9 mouse cellular contexts compared by ENCODE assay signal in genomic region chr2:37569888-37570287, GRCm38 (mm10). TPM values are rescaled to one million over a fixed set of nuclear protein-coding genes. Genes with fewer than 3 reads are reported as not detected.
DNase-seq lines count a peak whose midpoint lies in the region; ATAC-seq and TF ChIP-seq lines count a peak whose summit lies in the region.
"Had no signal": no experiment of that assay in that cellular context is flagged by ENCODE, and none has a peak within 500 bp of the region (broad histone marks: within the 10 kb centered on the region; RNA-seq: fewer than 3 reads in every experiment).

No protein-coding gene starts in this region.

- no peaks in the 10 kb centered on the region for H3K27me3 ChIP-seq in kidney, adult 2 months (replicated peaks; ENCODE audit: control insufficient read depth, insufficient read depth, low read length)
- H3K27me3 ChIP-seq in stomach, embryonic 16.5 days (ENCODE audit: control insufficient read depth, insufficient read depth, low read length): no peaks in the 10 kb centered on the region

- no peak overlapping the region for H3K4me3 ChIP-seq in kidney, adult 2 months (ENCODE audit: insufficient read depth, low read depth, low read length)
- no peak overlapping the region for H3K4me3 ChIP-seq in lung, adult 2 months (replicated peaks; ENCODE audit: extremely low read depth, low read depth, low read length)
- no peak overlapping the region for H3K4me3 ChIP-seq in stomach, embryonic 16.5 days (replicated peaks; ENCODE audit: low read length)

- H3K9ac ChIP-seq in stomach, embryonic 16.5 days (ENCODE audit: low read length): no peak overlapping the region

- TF ChIP-seq POLR2A in kidney, adult 2 months (IDR thresholded peaks at IDR 0.05; ENCODE audit: low read depth, low read length): no peak
- TF ChIP-seq POLR2A in lung, adult 2 months (IDR thresholded peaks at IDR 0.05; ENCODE audit: borderline replicate concordance, extremely low read depth, low read depth, low read length): no peak

- H3K9me3 ChIP-seq in stomach, embryonic 16.5 days (replicated peaks; ENCODE audit: control insufficient read depth, low read length): no peaks in the 10 kb centered on the region

- peak; percentile 45 to 62 for DNase-seq in cerebellum, postnatal 10 days
- no peak for DNase-seq in cerebellum, adult 11 months
- peak; percentile 37 for DNase-seq in kidney, adult 2 months
- DNase-seq in kidney, adult 11 months: no peak
- DNase-seq in lung, postnatal 10 days: peak; percentile 12
- no peak for DNase-seq in lung, adult 2 months
- no peak for DNase-seq in adrenal gland, adult (ENCODE audit: inconsistent age in 2 of 2, low spot score in 1 of 2)
- DNase-seq: embryo, embryonic 11 days had no signal

- 63% methylated on average over 5 of the region's 5 CpGs for WGBS in kidney, adult 2 months
- WGBS in lung, adult 2 months: 63% methylated on average over 5 of the region's 5 CpGs
- 44% methylated on average over 5 of the region's 5 CpGs for WGBS in stomach, embryonic 16.5 days

- no peak overlapping the region for H3K27ac ChIP-seq in kidney, adult 2 months (ENCODE audit: insufficient read depth, low read depth, low read length)
- H3K27ac ChIP-seq in stomach, embryonic 16.5 days (ENCODE audit: low read length): no peak overlapping the region

- H3K4me2 ChIP-seq in stomach, embryonic 16.5 days (ENCODE audit: low read depth, low read length): no peak overlapping the region

- peaks cover 9% of the 10 kb centered on the region; the same call in 1 of the 2 replicates for H3K4me1 ChIP-seq in kidney, adult 2 months (ENCODE audit: control insufficient read depth, insufficient read depth, low read length)
- peaks cover 3% of the 10 kb centered on the region for H3K4me1 ChIP-seq in lung, adult 2 months (ENCODE audit: control insufficient read depth, insufficient read depth, low read length)
- 0 out of 2 replicates have a peak, but pooled peaks cover 4% of the 10 kb centered on the region for H3K4me1 ChIP-seq in stomach, embryonic 16.5 days (ENCODE audit: control insufficient read depth, insufficient read depth, low read length)

- peaks cover 2% of the 10 kb centered on the region; the same call in 1 of the 2 replicates for H3K36me3 ChIP-seq in kidney, adult 2 months (ENCODE audit: control insufficient read depth, insufficient read depth, low read length)
- 0 out of 2 replicates have a peak, but pooled peaks cover 6% of the 10 kb centered on the region for H3K36me3 ChIP-seq in stomach, embryonic 16.5 days (ENCODE audit: control insufficient read depth, insufficient read depth, low read length)

- peak; percentile 74 for ATAC-seq in stomach, embryonic 16.5 days (ENCODE audit: insufficient read depth, low FRiP score)

- no peak for TF ChIP-seq CTCF in kidney, adult 2 months (conservative IDR thresholded peaks at IDR 0.05; ENCODE audit: insufficient read depth, insufficient read length, low read depth, low read length)
- TF ChIP-seq CTCF in lung, adult 2 months (IDR thresholded peaks at IDR 0.05; ENCODE audit: insufficient read depth, low read length): no peak

RNA-seq across cellular contexts. Expression of gene Gpr21, which starts 53.8 kb away (rescaled TPM):
- 0.20 TPM in 2 replicates for polyA plus RNA-seq in kidney, adult 2 months (2012; rRNA removed)
- 0.33 and 0.73 TPM in 2 replicates for polyA plus RNA-seq in lung, adult 2 months (2012; rRNA removed)
- polyA plus RNA-seq in stomach, embryonic 16.5 days (2015; fragmentation: Nextera tagmentation; extraction: Ambion mirVana): 1.0 and 1.4 TPM in 2 replicates

Comparison
In these comparisons a context has a peak if more than half of its experiments do, and no peak if none do; other contexts are left out.
1. DNase-seq: peak in cerebellum, postnatal 10 days (2 of 2), kidney, adult 2 months (single experiment) and lung, postnatal 10 days (single experiment); none in cerebellum, adult 11 months (single experiment), kidney, adult 11 months (single experiment), lung, adult 2 months (single experiment) and adrenal gland, adult (0 of 2).